Mouse (Mus musculus) C2C12 (cell line): ENCODE data around the gene Gnao1. TPM values are rescaled to one million over a fixed set of nuclear protein-coding genes. Genes with fewer than 3 reads are reported as not detected.

Experiments
- H3K27me3 ChIP-seq: one replicate; pipeline ENCODE4 v1.6.1; 2011; ENCODE audit not compliant: control insufficient read depth, insufficient read depth, insufficient read length
- H3K36me3 ChIP-seq: one replicate; pipeline ENCODE4 v1.6.1; 2011; ENCODE audit not compliant: control insufficient read depth, insufficient read depth
- H3K4me3 ChIP-seq: one replicate; pipeline ENCODE4 v1.5.1; 2011; ENCODE audit warnings: mild to moderate bottlenecking, control low read depth; ENCODE audit not compliant: poor library complexity, insufficient read depth, severe bottlenecking
- H3K79me2 ChIP-seq: one replicate; pipeline ENCODE4 v1.6.1; 2011; ENCODE audit not compliant: control insufficient read depth, insufficient read depth
- H3K79me3 ChIP-seq: one replicate; pipeline ENCODE4 v1.6.1; 2011; ENCODE audit warnings: low read depth, control low read depth
- H3ac ChIP-seq: one replicate; pipeline ENCODE3; 2011; ENCODE audit warnings: low read depth; ENCODE audit not compliant: control insufficient read depth, insufficient read length
- CEBPB ChIP-seq: IDR thresholded peaks from one replicate; pipeline ENCODE4 v1.6.1; 2011; ENCODE audit warnings: low read depth, mild to moderate bottlenecking, control low read depth, moderate library complexity
- CTCF ChIP-seq: IDR thresholded peaks from one replicate; pipeline ENCODE4 v1.5.1; 2011; ENCODE audit not compliant: control insufficient read depth, insufficient read depth, insufficient read length
- FOSL1 ChIP-seq: IDR thresholded peaks from one replicate; pipeline ENCODE4 v1.8.0; 2011; ENCODE audit warnings: mild to moderate bottlenecking, low read length; ENCODE audit not compliant: poor library complexity, insufficient read depth, severe bottlenecking
- MAX ChIP-seq: IDR thresholded peaks from one replicate; pipeline ENCODE4 v1.6.1; 2011; ENCODE audit warnings: mild to moderate bottlenecking, control low read depth
- MYOD1 ChIP-seq: IDR thresholded peaks from one replicate; pipeline ENCODE4 v1.6.1; 2011; ENCODE audit warnings: low read depth; ENCODE audit not compliant: control insufficient read depth, insufficient read length
- MYOG ChIP-seq: IDR thresholded peaks from one replicate; pipeline ENCODE4 v1.6.1; 2011; ENCODE audit not compliant: control insufficient read depth, insufficient read length; ENCODE audit errors: extremely low read depth
- USF1 ChIP-seq: IDR thresholded peaks from one replicate; pipeline ENCODE4 v1.6.1; 2011; ENCODE audit warnings: low read depth, mild to moderate bottlenecking, control low read depth, moderate library complexity
- polyA plus RNA-seq: library from polyadenylated mRNA; unstranded; fragments of >200 nt; fragmentation: generic; extraction: Trizol; gene quantifications from one replicate; pipeline ENCODE4 v1.2.1, GENCODE M21; 2012; ENCODE audit warnings: missing spikeins

Gnao1 gene
- polyA plus RNA-seq, 1 experiment = 20.5 TPM

DNA sequence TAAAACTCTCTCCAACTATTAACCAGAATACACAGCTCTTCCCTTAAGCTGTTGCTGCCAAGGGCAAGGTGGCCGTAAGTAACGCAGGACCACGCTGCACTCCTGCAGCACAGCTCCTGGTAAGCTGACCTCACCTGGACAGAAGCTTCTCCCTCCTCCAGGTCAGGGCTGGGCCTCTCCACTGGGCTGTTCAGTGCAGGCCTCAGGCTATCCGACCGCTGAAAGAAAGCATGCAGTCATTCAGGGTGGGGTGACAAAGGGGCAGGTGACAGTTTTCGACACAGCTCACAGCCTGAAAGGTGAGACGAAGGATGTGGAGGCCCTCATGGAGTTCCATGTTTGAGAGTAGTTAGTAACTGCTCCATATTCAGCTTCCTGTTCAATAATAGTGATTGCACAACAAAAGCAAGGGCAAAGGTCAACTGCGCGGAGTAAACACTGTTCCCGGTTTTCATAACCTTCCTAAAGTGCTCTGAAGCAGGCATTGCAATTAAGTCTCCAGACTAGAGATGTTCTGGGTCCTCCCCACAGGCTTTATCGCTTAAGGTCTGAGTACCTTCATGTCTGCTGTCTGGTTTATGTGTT, 164.9 kb downstream of the Gnao1 start:
- no peak for TF ChIP-seq MYOD1
- no peak for TF ChIP-seq FOSL1
- TF ChIP-seq MAX = no peak
- no peak for TF ChIP-seq MYOG
- TF ChIP-seq USF1 = no peak
- TF ChIP-seq CEBPB = no peak
- TF ChIP-seq CTCF = no peak
- no peaks in the 10 kb centered on the region for H3K27me3 ChIP-seq
- H3K36me3 ChIP-seq = peaks cover 73% of the 10 kb centered on the region
- no peak overlapping the region for H3ac ChIP-seq
- no peaks in the 10 kb centered on the region for H3K79me2 ChIP-seq
- no peak overlapping the region for H3K4me3 ChIP-seq
- no peaks in the 10 kb centered on the region for H3K79me3 ChIP-seq

DNA sequence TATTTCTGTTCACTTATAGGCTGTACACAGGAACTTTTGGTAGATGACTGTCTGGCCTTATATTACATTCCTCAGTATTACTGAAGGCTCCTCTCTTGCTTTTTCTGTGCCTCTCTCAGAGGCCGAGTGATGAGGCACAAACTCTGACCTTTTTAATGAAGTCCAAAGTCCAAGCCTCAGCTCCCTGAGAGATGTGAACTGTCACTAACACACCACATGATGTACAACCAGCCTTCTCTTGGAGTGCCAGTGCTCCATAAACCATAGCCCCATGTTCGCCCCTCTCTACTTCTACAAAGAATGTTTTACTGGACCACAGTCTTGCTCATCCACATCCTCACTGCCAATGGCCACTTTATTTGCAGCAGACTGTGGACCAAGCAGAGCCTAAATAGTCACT, 165.6 kb downstream of the Gnao1 start:
- H3K27me3 ChIP-seq = no peaks in the 10 kb centered on the region
- H3K79me3 ChIP-seq = no peaks in the 10 kb centered on the region
- peaks cover 79% of the 10 kb centered on the region for H3K36me3 ChIP-seq
- H3K4me3 ChIP-seq = no peak overlapping the region
- no peaks in the 10 kb centered on the region for H3K79me2 ChIP-seq
- H3ac ChIP-seq = no peak overlapping the region
- TF ChIP-seq USF1 (no peak), CEBPB (no peak), MYOG (no peak), FOSL1 (no peak), MYOD1 (no peak), MAX (no peak), CTCF (no peak)

DNA sequence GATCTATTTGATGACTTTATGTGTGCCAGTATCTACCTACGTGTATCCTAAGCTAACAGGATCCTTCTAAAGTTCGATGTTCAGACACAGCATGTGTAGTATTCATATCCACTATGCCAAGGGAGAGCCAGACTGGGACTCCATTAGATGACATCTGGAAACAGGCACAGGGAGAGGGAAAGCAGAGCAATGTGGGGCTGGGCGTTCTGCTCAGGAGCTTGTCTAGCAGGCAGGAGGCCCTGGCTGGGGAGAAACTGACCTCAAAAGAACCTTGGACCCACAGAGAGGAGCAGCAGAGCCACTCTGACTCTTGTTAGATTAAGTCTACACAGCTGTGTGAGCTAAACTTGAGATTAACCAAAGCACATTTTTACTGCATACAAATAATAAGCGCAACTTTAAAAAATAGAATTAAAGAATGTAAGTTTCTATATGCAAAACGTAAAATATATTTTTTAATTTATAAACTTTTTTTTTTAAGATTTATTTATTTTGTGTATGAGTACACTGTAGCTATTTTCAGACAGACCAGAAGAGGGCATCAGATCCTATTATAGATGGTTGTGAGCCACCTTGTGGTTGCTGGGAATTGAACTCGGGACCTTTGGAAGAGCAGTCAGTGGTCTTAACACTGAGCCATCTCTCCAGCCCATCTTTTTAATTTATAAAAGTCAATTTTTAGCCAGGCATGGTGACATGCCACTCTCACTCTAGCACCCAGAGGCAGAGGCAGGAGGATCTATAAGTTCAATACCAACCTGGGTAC, 166.9 kb downstream of the Gnao1 start:
- H3K36me3 ChIP-seq = peaks cover 83% of the 10 kb centered on the region
- H3K27me3 ChIP-seq = no peaks in the 10 kb centered on the region
- H3K4me3 ChIP-seq = no peak overlapping the region
- H3K79me3 ChIP-seq = no peaks in the 10 kb centered on the region
- TF ChIP-seq MYOG (no peak), MYOD1 (no peak), CEBPB (no peak), USF1 (no peak), CTCF (no peak), FOSL1 (no peak), MAX (no peak)
- H3ac ChIP-seq = no peak overlapping the region
- H3K79me2 ChIP-seq = no peaks in the 10 kb centered on the region

DNA sequence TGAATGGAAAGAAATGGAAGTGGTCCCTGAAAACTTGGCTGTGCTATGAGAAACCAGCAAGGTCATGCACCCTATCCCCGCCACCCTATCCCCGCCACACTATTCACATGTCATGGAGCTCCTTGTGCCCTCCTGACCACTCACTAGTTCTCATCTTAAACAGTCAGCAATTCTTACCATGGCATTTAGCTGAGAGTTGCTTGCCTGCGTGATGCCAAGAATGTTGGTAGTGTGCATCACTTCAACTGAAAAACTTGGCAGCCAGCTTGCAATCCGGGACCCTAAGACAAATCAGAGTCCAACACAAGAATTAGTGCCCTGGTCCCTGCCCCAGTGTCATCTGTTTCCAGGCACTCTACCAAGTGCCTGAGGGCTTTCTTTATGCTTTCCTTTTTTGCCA, 170.4 kb downstream of the Gnao1 start:
- H3K4me3 ChIP-seq = no peak overlapping the region
- TF ChIP-seq MYOG = no peak
- no peak overlapping the region for H3ac ChIP-seq
- H3K36me3 ChIP-seq = peaks cover 91% of the 10 kb centered on the region
- H3K79me3 ChIP-seq = no peaks in the 10 kb centered on the region
- no peaks in the 10 kb centered on the region for H3K27me3 ChIP-seq
- no peaks in the 10 kb centered on the region for H3K79me2 ChIP-seq

DNA sequence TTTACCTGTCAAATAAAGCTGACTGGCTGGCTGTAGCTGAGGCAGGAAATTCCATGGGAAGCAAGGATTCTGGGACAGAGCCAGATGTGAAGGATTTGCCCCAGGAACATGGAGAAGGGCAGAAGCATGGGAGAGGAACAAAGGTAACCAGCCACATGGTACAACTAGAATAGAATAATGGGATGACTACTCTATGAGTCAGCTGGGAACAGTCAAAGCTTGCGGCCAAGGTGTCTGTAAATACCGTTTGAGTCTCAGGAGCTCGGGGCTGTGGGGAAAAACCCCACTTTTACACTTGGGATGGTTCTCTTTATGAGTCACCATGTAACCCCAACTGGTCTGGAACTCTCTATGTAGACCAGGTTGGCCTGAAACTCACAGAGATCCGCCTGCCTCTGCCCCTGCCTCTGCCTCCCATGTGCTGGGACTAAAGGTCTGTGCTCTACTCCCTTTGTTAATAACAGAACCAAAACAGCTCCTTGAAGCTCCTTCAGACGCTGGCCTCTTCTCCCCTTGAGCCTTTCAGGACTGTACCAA, 172.0 kb downstream of the Gnao1 start:
- Histone ChIP-seq H3K4me3 (no peak overlapping the region), H3ac (no peak overlapping the region), H3K36me3 (peaks cover 90% of the 10 kb centered on the region), H3K79me2 (no peaks in the 10 kb centered on the region), H3K27me3 (no peaks in the 10 kb centered on the region), H3K79me3 (no peaks in the 10 kb centered on the region)
- peak; percentile 23 for TF ChIP-seq MAX
- peak; percentile 3 for TF ChIP-seq FOSL1
- TF ChIP-seq MYOG = no peak
- no peak for TF ChIP-seq MYOD1
- TF ChIP-seq CEBPB = no peak
- no peak for TF ChIP-seq CTCF
- no peak for TF ChIP-seq USF1

DNA sequence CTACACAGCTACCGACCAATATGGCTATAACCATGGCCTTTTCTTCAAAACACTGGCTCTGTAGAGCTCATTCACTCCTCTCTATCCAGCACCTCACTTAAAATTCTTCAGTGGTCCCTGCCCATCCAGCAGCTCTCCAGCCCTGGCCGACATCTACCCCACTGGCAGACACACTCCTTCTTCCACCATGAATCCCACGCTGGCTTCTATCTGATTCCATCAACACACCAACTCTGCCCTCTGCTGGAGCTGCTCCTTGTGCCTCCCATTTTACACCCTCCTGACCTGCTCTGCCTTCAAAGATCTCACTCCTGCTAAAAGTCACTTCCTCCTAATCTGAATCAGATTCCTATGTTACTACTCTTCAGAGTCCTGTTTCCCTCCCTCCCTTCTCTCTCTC, 174.1 kb downstream of the Gnao1 start:
- Histone ChIP-seq H3K79me2 (no peaks in the 10 kb centered on the region), H3K27me3 (no peaks in the 10 kb centered on the region), H3ac (no peak overlapping the region), H3K79me3 (no peaks in the 10 kb centered on the region), H3K4me3 (no peak overlapping the region), H3K36me3 (peaks cover 89% of the 10 kb centered on the region)
- no peak for TF ChIP-seq CTCF
- no peak for TF ChIP-seq CEBPB
- TF ChIP-seq MYOD1 = no peak
- no peak for TF ChIP-seq FOSL1
- no peak for TF ChIP-seq MYOG
- TF ChIP-seq MAX = no peak
- no peak for TF ChIP-seq USF1
